Mouse (Mus musculus): ENCODE measurements around the gene Kmt5b. TPM values are rescaled to one million over a fixed set of nuclear protein-coding genes. Genes with fewer than 3 reads are reported as not detected.
A peak's percentile ranks its signal among the peaks of the same experiment; 100 is the strongest.

The Kmt5b gene
- polyA plus RNA-seq, 1 experiment = 7.4 TPM

GRCm38 (mm10) chr19:3730781-3731646 lies 36.2 kb upstream of the Kmt5b start:
- no peak for TF ChIP-seq CTCF (IDR thresholded peaks at IDR 0.05; ENCODE audit: control insufficient read depth, insufficient read depth, insufficient replicate concordance, low read depth, low read length)
- H3K4me1 ChIP-seq (ENCODE audit: control insufficient read depth, insufficient read depth, low read length) = no peaks in the 10 kb centered on the region
- no peak overlapping the region for H3K27ac ChIP-seq (ENCODE audit: control insufficient read depth, insufficient read depth, low read depth, low read length)
- H3K27me3 ChIP-seq (ENCODE audit: control insufficient read depth, insufficient read depth, low read length) = no peaks in the 10 kb centered on the region
- H3K4me3 ChIP-seq (ENCODE audit: control insufficient read depth, low read depth, low read length) = no peak overlapping the region
- no peaks in the 10 kb centered on the region for H3K36me3 ChIP-seq (ENCODE audit: control insufficient read depth, insufficient read depth, low read length)

- Histone ChIP-seq H3K4me1 (ENCODE audit: control insufficient read depth, insufficient read depth, low read length) (no peaks in the 10 kb centered on the region), H3K27me3 (ENCODE audit: control insufficient read depth, insufficient read depth, low read length) (no peaks in the 10 kb centered on the region), H3K27ac (ENCODE audit: control insufficient read depth, insufficient read depth, low read depth, low read length) (no peak overlapping the region), H3K4me3 (ENCODE audit: control insufficient read depth, low read depth, low read length) (no peak overlapping the region), H3K36me3 (ENCODE audit: control insufficient read depth, insufficient read depth, low read length) (no peaks in the 10 kb centered on the region)
- TF ChIP-seq CTCF (IDR thresholded peaks at IDR 0.05; ENCODE audit: control insufficient read depth, insufficient read depth, insufficient replicate concordance, low read depth, low read length) (no peak), POLR2A (IDR thresholded peaks at IDR 0.05; ENCODE audit: control insufficient read depth, low read depth, low read length) (no peak)
Observed at GRCm38 (mm10) chr19:3736001-3736400, 31.2 kb upstream of the Kmt5b start.

DNA sequence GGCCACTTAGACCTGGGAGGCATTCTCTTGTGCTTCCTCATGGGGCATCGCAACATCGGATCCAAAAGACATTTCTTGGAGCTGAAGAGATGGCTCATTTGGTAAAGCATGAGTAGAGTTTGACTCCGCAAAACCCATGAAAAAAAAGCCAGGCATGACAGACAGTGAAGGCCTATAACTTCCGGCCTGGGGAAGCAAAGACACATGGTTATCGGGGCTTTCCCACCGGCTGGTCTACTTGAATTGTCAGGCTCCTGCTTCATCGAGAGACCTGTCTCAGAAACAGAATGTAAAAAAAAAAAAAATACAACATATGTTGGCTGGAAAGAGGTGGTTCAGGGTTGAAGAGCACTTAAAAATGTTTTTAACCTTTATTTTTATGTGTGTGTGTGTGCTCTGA lies 27.6 kb upstream of the Kmt5b start:
- TF ChIP-seq CTCF (IDR thresholded peaks at IDR 0.05; ENCODE audit: control insufficient read depth, insufficient read depth, insufficient replicate concordance, low read depth, low read length) = no peak
- no peak for TF ChIP-seq POLR2A (IDR thresholded peaks at IDR 0.05; ENCODE audit: control insufficient read depth, low read depth, low read length)
- no peak overlapping the region for H3K4me3 ChIP-seq (ENCODE audit: control insufficient read depth, low read depth, low read length)
- no peak overlapping the region for H3K27ac ChIP-seq (ENCODE audit: control insufficient read depth, insufficient read depth, low read depth, low read length)
- peaks cover 4% of the 10 kb centered on the region for H3K4me1 ChIP-seq (ENCODE audit: control insufficient read depth, insufficient read depth, low read length)
- no peaks in the 10 kb centered on the region for H3K36me3 ChIP-seq (ENCODE audit: control insufficient read depth, insufficient read depth, low read length)
- no peaks in the 10 kb centered on the region for H3K27me3 ChIP-seq (ENCODE audit: control insufficient read depth, insufficient read depth, low read length)

GRCm38 (mm10) chr19:3742716-3743115 lies 24.5 kb upstream of the Kmt5b start:
- Histone ChIP-seq H3K27me3 (ENCODE audit: control insufficient read depth, insufficient read depth, low read length) (no peaks in the 10 kb centered on the region), H3K4me3 (ENCODE audit: control insufficient read depth, low read depth, low read length) (no peak overlapping the region), H3K4me1 (ENCODE audit: control insufficient read depth, insufficient read depth, low read length) (peaks cover 4% of the 10 kb centered on the region), H3K27ac (ENCODE audit: control insufficient read depth, insufficient read depth, low read depth, low read length) (no peak overlapping the region), H3K36me3 (ENCODE audit: control insufficient read depth, insufficient read depth, low read length) (no peaks in the 10 kb centered on the region)
- no peak for TF ChIP-seq POLR2A (IDR thresholded peaks at IDR 0.05; ENCODE audit: control insufficient read depth, low read depth, low read length)
- no peak for TF ChIP-seq CTCF (IDR thresholded peaks at IDR 0.05; ENCODE audit: control insufficient read depth, insufficient read depth, insufficient replicate concordance, low read depth, low read length)

DNA sequence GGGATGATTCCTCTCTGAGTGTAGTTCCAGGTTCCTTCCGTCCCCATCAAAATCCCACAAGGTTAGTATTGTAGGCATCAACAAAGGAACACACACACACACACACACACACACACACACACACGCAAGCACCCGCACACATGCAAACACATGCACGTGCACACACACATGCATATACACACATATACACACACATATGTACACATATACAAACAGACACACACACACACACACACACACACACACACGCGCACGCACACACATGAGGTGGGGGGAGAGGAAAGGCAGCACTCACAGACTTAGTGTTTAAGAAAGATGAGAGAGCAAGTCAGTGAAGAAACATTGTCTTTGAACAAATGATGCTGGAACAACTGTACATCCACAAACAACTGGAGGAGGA lies 23.9 kb upstream of the Kmt5b start:
- Histone ChIP-seq H3K4me3 (ENCODE audit: control insufficient read depth, low read depth, low read length) (no peak overlapping the region), H3K27me3 (ENCODE audit: control insufficient read depth, insufficient read depth, low read length) (no peaks in the 10 kb centered on the region), H3K27ac (ENCODE audit: control insufficient read depth, insufficient read depth, low read depth, low read length) (no peak overlapping the region), H3K4me1 (ENCODE audit: control insufficient read depth, insufficient read depth, low read length) (peaks cover 4% of the 10 kb centered on the region), H3K36me3 (ENCODE audit: control insufficient read depth, insufficient read depth, low read length) (no peaks in the 10 kb centered on the region)
- TF ChIP-seq POLR2A (IDR thresholded peaks at IDR 0.05; ENCODE audit: control insufficient read depth, low read depth, low read length) (no peak), CTCF (IDR thresholded peaks at IDR 0.05; ENCODE audit: control insufficient read depth, insufficient read depth, insufficient replicate concordance, low read depth, low read length) (no peak)

DNA sequence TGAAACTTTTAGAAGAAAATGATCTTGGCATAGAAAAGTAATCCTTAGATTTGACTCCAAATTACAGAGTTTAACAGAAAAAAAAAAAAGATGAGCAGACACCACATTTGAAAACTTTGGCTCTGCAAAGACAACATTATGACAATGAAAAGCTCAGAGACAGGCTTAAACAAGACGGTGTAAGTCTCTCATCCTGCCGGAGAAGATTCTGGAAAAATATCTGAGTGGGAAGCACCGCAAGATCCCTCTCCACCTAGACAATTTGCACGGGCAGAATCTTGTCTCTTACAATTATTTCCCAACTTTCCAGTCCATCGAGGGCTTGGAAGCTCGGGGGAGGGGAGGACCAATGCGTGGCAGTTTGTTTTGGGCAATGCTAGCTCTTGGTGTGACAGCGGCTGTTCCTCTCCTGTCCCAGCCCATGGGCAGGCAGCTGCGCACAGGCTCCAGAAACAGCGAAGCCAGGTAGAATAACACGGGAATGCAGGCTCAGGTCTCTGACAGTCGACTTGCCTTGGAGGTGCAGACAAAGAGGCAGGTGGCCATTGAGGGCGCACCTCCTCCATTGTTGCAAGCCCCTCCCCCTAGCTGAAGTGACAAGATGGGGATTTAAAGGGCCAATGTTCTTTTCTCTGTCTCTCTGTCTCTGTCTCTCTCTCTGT lies 23.2 kb upstream of the Kmt5b start:
- Histone ChIP-seq H3K36me3 (ENCODE audit: control insufficient read depth, insufficient read depth, low read length) (no peaks in the 10 kb centered on the region), H3K4me1 (ENCODE audit: control insufficient read depth, insufficient read depth, low read length) (peaks cover 4% of the 10 kb centered on the region), H3K27me3 (ENCODE audit: control insufficient read depth, insufficient read depth, low read length) (no peaks in the 10 kb centered on the region), H3K27ac (ENCODE audit: control insufficient read depth, insufficient read depth, low read depth, low read length) (peak overlapping the region; percentile 61; the same call in 1 of the 2 replicates), H3K4me3 (ENCODE audit: control insufficient read depth, low read depth, low read length) (peak overlapping the region; percentile 76)
- TF ChIP-seq CTCF (IDR thresholded peaks at IDR 0.05; ENCODE audit: control insufficient read depth, insufficient read depth, insufficient replicate concordance, low read depth, low read length) (no peak), POLR2A (IDR thresholded peaks at IDR 0.05; ENCODE audit: control insufficient read depth, low read depth, low read length) (no peak)

DNA sequence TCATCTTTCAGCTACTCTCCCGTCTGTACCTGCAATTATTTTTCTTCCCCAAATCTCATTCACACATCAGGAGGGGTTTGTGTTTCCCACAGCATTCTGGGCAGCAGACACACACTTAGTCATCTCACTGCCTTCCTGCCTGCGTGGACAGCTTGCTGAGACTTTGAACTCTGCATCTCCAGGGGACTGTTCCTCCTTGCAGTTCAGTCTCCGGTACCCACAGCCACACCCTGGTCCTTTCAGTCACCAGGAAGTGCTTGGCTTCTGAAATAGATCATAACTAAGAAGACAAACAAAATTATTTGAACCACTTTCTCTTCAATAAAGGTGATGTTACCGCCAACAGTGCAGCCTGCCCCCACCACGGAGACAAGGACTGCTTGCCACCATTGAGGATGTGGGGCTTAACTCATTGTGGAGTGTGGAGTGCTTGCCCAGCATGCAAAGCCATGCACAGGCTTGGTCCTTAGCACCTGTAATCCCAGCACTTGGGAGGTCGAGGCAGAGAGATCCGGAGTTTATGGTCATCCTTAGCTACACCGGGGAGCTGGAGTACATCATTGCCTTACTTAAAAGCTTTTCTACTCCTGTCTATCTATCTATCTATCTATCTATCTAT lies 14.5 kb upstream of the Kmt5b start:
- TF ChIP-seq POLR2A (IDR thresholded peaks at IDR 0.05; ENCODE audit: control insufficient read depth, low read depth, low read length) (no peak), CTCF (IDR thresholded peaks at IDR 0.05; ENCODE audit: control insufficient read depth, insufficient read depth, insufficient replicate concordance, low read depth, low read length) (no peak)
- no peaks in the 10 kb centered on the region for H3K36me3 ChIP-seq (ENCODE audit: control insufficient read depth, insufficient read depth, low read length)

More for the DNA sequence above, 14.5 kb upstream of the Kmt5b start:
- Histone ChIP-seq H3K4me1 (ENCODE audit: control insufficient read depth, insufficient read depth, low read length) (no peaks in the 10 kb centered on the region), H3K4me3 (ENCODE audit: control insufficient read depth, low read depth, low read length) (no peak overlapping the region), H3K27me3 (ENCODE audit: control insufficient read depth, insufficient read depth, low read length) (no peaks in the 10 kb centered on the region), H3K27ac (ENCODE audit: control insufficient read depth, insufficient read depth, low read depth, low read length) (no peak overlapping the region)

Measured in testis, adult 2 months (tissue).